ENCODE assay signal across 13 mouse cellular contexts in the genomic region with DNA sequence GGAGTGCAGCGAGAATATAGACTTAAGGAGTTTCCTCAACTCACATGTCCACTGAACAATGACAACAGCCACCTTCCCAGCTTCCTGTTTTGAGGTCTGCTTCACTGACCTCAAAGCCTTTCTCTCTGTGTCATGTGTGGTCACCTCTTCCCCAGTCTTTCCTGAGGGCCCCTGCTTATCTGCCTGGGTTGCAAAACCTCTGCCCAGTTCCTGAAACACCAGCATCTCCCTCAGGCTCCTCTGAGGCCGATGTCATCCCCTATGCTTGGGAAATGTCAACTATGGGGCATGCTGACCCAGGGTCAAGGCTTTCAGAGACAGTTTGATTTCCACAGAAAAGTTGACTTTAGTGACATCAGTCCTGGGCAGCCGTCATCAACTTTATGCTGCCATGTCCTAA. TPM values are rescaled to one million over a fixed set of nuclear protein-coding genes. Genes with fewer than 3 reads are reported as not detected.
DNase-seq lines count a peak whose midpoint lies in the region; ATAC-seq and TF ChIP-seq lines count a peak whose summit lies in the region.
"Had no signal": no experiment of that assay in that cellular context is flagged by ENCODE, and none has a peak within 500 bp of the region (broad histone marks: within the 10 kb centered on the region; RNA-seq: fewer than 3 reads in every experiment).

No protein-coding gene starts in this region.

- no peak overlapping the region for H3K4me3 ChIP-seq in gastrocnemius, adult 2 months
- H3K4me3 ChIP-seq: hindbrain, embryonic 13.5 days had no signal

- ATAC-seq in megakaryocyte, adult 5-6 weeks (ENCODE audit: poor library complexity, severe bottlenecking) = peak; percentile 74

- intact Hi-C loops in gastrocnemius, adult 2 months (cut with DNase I) = no loop called here

- TF ChIP-seq CTCF in gastrocnemius, adult 2 months (IDR thresholded peaks at IDR 0.05) = no peak

- peak; percentile 8 for DNase-seq in gastrocnemius, adult 2 months
- DNase-seq in gastrocnemius, postnatal 4 days (ENCODE audit: low spot score in 2 of 2) = no peak
- DNase-seq in spleen, postnatal 36 days (ENCODE audit: low spot score in 2 of 2) = peak; percentile 41 to 57
- DNase-seq in spleen, postnatal 10 days (ENCODE audit: low spot score in 2 of 2) = no peak
- DNase-seq in testis, postnatal 14 days (ENCODE audit: low spot score) = no peak
- DNase-seq in embryo, embryonic 10.5 days (ENCODE audit: low spot score) = no peak
- DNase-seq in kidney, postnatal 25 days = no peak
- DNase-seq: adrenal gland, postnatal 36 days; kidney, postnatal 10 days; right cerebral cortex, postnatal 4 days; thymus, postnatal 14 days had no signal

- H3K27ac ChIP-seq in gastrocnemius, adult 2 months = no peak overlapping the region
- H3K27ac ChIP-seq: hindbrain, embryonic 13.5 days had no signal

RNA-seq across cellular contexts. Expression of gene Tgm2, which starts 29.2 kb away (rescaled TPM):
- 10 to 100 TPM; 44.2 to 55.4 TPM for total RNA-seq in gastrocnemius, adult 2 months (2021)
- 100 to 1,000 TPM in 1 of 2 experiments, 10 to 100 TPM in 1; 81.0 to 130 TPM for total RNA-seq in gastrocnemius, postnatal 4 days (2021)
- total RNA-seq in megakaryocyte, adult 5-6 weeks (2015) = 0.71 and 1.0 TPM in 2 replicates
- 2.1 and 2.6 TPM in 2 replicates for total RNA-seq in megakaryocyte, adult 5-6 weeks (2017)

RNA-seq across cellular contexts. Expression of gene D630003M21Rik, which starts 53.6 kb away (rescaled TPM):
- total RNA-seq in gastrocnemius, adult 2 months (2021) = 1 to 10 TPM; 1.2 to 2.2 TPM
- total RNA-seq in gastrocnemius, postnatal 4 days (2021) = 1 to 10 TPM; 4.2 to 5.4 TPM
- total RNA-seq in megakaryocyte, adult 5-6 weeks (2015) = not detected in 2 replicates
- total RNA-seq in megakaryocyte, adult 5-6 weeks (2017) = not detected in 2 replicates

Comparison
In these comparisons a context has a peak if more than half of its experiments do, and no peak if none do; other contexts are left out.
1. DNase-seq: peak in gastrocnemius, adult 2 months (single experiment) and spleen, postnatal 36 days (2 of 2); none in gastrocnemius, postnatal 4 days (0 of 2), spleen, postnatal 10 days (0 of 2), testis, postnatal 14 days (single experiment), embryo, embryonic 10.5 days (single experiment) and kidney, postnatal 25 days (0 of 2).
2. RNA of gene Tgm2, which starts 29.2 kb away (total RNA-seq): 81.0 to 130 TPM in gastrocnemius, postnatal 4 days and 44.2 to 55.4 TPM in gastrocnemius, adult 2 months; 0.71 to 2.6 TPM in megakaryocyte, adult 5-6 weeks; every median in the first group is over 10 times any median in the second.